Mouse (Mus musculus) gastrocnemius, postnatal 14 days (tissue): ENCODE measurements around the gene Supt16. TPM values are rescaled to one million over a fixed set of nuclear protein-coding genes. Genes with fewer than 3 reads are reported as not detected.

Source experiments
- total RNA-seq, 2 experiments: library from RNA; stranded (reverse); gene quantifications; 2 replicates each; pipeline ENCODE4 v1.2.3; 2021

Gene Supt16
- total RNA-seq, 2 experiments from 2014 or later = 15.7 to 16.1 TPM

Other genes starting within 250 kb of the Supt16 start
- 10 to 100 TPM; 24.2 to 32.0 TPM for gene Arhgef40, start 212.7 kb downstream of the Supt16 start, total RNA-seq
- gene Tmem253, start 181.8 kb downstream of the Supt16 start, total RNA-seq = under 1 TPM; 0.55 to 0.62 TPM
- gene Zfp219, start 176.7 kb downstream of the Supt16 start, total RNA-seq = 10 to 100 TPM; 13.3 to 13.4 TPM
- gene Olfr221, start 155.0 kb downstream of the Supt16 start, total RNA-seq = not detected
- gene Hnrnpc, start 93.4 kb downstream of the Supt16 start, total RNA-seq = 10 to 100 TPM; 76.7 to 88.8 TPM
- gene Rpgrip1, start 86.7 kb downstream of the Supt16 start, total RNA-seq = under 1 TPM in 1 of 2 experiments, not detected in 1; 0.25 TPM
- 10 to 100 TPM; 36.5 to 37.7 TPM for gene Chd8, start 60.4 kb upstream of the Supt16 start, total RNA-seq
- 10 to 100 TPM; 31.9 to 33.1 TPM for gene Tox4, start 81.7 kb upstream of the Supt16 start, total RNA-seq
- gene Rab2b, start 82.1 kb upstream of the Supt16 start, total RNA-seq = 1 to 10 TPM; 3.7 to 5.0 TPM
- gene Mettl3, start 107.7 kb upstream of the Supt16 start, total RNA-seq = 10 to 100 TPM; 11.8 to 14.7 TPM
- gene Sall2, start 131.3 kb upstream of the Supt16 start, total RNA-seq = 1 to 10 TPM; 1.9 to 2.4 TPM
- gene Olfr1513, start 159.0 kb upstream of the Supt16 start, total RNA-seq = not detected
- gene Olfr1512, start 181.8 kb upstream of the Supt16 start, total RNA-seq = not detected
- not detected for gene Olfr1511, start 200.0 kb upstream of the Supt16 start, total RNA-seq
- not detected for gene Olfr1510, start 217.0 kb upstream of the Supt16 start, total RNA-seq
- gene Olfr1509, start 245.6 kb upstream of the Supt16 start, total RNA-seq = not detected